Mouse (Mus musculus) urinary bladder, adult 18-20 months (tissue): Measurements from ENCODE around the gene Patj.

Experiments used
- DNase-seq, 2 experiments: peaks; one replicate each; pipeline ENCODE4 v3.0.0; 2022; ENCODE audit warnings: low spot score in 2 of 2, mixed read lengths in 2 of 2

Gene Patj

DNA sequence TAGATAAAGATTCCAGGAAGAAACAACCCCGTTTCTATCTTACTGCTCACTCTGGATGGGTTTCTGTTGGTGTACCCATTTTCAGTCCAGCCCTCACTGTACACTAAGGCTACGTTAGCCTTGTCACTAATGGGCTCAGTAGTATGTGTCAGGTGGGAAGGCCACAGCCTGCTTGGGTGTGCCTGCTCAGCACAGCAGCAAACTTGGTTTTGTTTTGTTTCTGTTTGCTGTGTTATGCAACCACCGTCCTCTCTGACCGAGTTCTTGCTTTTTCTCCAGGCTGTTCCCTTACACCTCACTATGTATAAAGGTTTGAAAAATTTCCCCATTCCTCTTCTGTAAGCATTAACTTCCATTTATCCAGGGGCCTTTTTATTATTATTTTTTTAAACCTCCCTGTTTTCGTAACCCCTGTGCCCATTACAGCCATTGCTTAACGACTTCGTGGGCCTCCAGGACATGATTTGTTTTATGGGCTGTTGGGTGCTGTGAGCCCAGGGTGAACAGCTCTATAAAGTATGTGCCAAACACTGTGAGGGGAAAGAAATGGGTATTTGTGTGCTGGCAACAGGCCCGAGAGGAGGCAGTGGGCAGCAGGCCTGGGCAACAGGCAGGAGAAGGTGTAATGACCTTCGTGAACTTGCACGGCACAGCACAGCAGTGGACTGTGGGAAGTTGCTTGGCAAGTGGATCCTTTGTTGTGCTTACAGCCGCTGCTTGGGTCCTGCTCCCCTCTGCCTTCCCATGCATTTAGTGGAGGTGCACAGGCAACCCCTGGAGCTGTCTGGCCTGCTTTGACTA, 113.1 kb downstream of the Patj start:
- peak; percentile 51 to 64 for DNase-seq

GRCm38 (mm10) chr4:98509939-98510338, 114.4 kb downstream of the Patj start:
- peak; percentile 57 to 59 for DNase-seq

- DNase-seq, result no peak
These were observed 115.7 kb downstream of the Patj start for GRCm38 (mm10) chr4:98511296-98511695.

GRCm38 (mm10) chr4:98511964-98512743, 116.6 kb downstream of the Patj start:
- no peak for DNase-seq

DNA sequence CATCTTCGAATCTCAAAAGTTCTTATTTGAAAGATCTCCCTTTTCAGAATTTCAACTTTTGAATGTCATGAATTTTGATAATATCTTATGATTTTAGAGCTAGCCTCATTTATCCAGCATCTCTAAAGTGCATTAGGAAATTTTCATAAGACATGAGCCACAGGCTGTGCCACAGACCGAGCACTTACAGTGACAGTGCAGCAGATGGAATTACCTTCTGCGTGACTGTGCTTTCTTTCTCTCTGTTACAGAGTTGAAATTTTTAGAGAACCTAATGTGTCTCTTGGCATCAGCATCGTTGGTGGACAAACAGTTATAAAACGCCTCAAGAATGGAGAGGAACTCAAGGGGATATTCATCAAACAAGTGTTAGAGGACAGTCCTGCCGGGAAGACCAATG, 124.9 kb downstream of the Patj start:
- DNase-seq, result no peak

- DNase-seq, result no peak
These were observed 128.9 kb downstream of the Patj start for GRCm38 (mm10) chr4:98524525-98524924.

DNA sequence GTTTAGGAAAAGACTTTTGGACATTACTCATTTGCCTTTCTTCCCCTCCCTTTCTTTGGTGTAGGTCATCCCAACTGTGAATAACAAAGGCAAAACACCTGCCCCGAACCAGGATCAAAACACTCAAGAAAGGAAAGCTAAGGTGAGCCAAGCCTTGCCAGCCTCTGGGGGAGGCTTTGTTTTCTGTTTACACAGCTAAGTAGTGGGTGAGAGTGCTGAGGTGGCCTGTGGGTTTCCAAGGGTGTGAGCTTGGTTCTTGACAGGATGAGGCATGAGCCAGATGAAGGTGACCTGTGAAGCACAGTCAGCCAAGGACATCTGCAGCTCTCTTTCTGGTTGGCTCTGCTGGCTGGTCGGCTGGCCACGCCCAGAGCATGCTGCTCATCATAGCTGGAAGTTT, 139.9 kb downstream of the Patj start:
- no peak for DNase-seq

- DNase-seq, result no peak
These were observed 146.0 kb downstream of the Patj start for GRCm38 (mm10) chr4:98541591-98541990.

GRCm38 (mm10) chr4:98543001-98543400, 147.4 kb downstream of the Patj start:
- no peak for DNase-seq

GRCm38 (mm10) chr4:98545376-98545775, 149.8 kb downstream of the Patj start:
- no peak for DNase-seq

DNA sequence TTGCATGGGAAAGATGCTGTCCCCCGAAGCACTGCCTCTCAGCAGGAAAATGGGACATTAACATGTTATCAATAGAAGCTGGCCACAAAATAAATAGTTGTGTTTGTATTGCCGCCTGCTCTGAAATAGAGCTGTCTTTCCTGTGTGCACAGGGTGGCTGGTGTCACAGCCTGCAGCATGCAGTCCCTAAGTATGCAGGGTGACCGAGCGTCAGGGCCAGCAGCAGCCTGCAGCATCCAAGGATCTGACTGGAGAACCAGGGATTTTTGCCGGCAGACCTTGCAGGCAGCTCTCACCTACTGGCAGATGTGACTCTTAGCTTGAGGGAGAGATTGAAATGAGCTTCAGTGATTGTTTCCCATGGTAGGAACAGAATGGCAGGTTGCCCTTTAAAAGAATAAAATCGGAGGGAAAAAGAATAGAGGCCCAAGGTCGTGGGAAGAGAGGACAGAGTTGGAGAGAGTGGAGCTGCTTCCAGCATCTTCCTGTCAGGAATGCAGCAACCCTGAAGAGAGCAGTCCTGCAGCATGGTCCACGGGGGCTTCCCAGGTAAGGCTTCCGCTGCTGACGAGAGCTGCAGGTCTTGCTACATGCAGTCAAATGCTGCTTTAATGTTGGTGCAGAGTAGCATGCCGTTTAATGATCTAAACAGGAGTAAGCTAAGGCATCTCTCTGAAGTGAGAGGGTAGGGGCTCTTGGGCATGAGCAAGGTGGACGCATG, 151.0 kb downstream of the Patj start:
- no peak for DNase-seq

DNA sequence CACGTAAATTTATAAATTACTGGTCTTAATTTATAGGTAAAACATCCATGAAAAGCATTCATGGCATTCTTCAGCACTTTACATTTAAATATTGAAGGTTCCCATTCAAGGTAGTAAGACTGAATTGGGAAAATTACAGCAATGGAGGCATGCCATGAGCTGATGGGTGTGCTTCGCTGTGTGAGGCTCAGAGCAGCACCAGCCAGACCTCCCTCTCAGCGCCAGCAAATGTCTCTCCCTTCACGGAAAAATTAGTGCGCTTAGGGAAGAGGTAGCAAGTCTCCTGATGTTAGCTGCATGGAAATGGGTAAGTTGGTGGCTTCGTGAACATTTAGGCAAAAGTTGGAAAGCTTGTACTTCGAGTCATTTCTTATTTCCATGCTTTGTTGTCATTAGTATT, 153.9 kb downstream of the Patj start:
- DNase-seq, result no peak

DNA sequence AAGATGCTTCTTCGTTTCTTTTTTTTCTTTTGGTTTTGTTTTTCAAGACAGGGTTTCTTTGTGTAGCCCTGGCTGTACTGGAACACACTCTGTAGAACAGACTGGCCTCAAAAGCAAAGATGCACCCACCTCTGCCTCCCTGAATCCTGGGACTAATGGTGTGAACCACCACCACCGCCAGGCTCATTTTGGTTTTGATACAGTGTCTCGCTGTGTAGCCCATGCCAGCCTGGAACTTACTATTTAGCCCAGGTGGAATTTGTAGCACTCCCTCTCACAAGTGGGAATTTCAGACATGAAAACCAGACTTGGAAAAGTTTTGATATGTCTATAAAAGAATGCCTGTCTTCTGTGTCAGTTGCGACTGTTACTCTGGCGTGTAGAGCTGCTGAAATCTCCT, 154.5 kb downstream of the Patj start:
- no peak for DNase-seq

GRCm38 (mm10) chr4:98555666-98556065, 160.1 kb downstream of the Patj start:
- DNase-seq, result no peak

DNA sequence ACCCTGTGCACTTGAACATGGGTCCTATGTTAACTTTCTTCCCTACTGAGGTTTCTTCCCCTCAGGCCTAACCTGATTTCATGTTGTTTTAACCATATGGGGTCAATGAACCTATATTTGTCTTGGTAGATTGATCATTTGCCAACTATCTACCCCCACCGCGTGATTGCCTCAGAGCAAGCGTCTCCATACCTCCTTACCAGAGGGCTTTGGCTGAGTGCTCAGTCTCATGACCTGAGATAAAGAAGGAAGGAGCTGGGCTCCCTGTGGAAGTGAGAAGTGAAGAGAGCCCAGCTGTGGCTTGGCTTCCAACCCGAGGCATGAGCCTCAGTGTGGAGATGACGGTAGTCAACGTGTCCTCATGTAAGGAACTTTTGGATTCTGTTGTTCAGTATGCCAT, 160.9 kb downstream of the Patj start:
- DNase-seq, result no peak

- DNase-seq, result no peak
These were observed 161.6 kb downstream of the Patj start for GRCm38 (mm10) chr4:98557192-98557591.

DNA sequence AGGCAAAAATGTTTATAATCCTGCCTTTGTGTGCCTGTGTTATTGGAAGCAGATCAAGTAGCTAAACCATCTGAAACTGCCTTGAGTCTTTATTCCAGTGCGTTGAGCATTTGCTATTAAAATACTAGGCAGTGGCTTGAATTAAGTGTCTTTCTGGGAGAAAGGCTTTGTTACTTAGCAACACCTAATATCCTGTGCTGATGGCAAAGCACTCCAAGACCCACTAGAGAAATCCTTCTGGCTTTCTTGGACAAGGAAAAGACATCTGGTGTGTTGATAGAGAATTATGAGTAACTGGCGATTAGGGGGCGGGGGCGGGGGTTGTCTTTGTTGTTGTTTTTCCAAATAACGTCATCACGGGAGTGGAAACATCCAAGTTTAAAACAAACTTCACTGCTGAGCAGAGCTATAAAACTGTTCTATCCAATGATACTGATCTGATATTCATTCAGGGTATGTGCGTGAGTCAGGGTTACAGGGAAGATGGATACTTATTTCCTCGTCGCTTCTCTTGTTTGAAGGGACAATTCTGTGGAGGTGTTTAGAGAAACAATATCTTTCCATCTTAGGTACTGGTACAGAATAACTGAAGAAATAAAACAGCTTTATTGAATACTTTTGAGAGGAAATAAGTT, 164.7 kb downstream of the Patj start:
- no peak for DNase-seq

GRCm38 (mm10) chr4:98563082-98563481, 167.5 kb downstream of the Patj start:
- DNase-seq, result no peak

DNA sequence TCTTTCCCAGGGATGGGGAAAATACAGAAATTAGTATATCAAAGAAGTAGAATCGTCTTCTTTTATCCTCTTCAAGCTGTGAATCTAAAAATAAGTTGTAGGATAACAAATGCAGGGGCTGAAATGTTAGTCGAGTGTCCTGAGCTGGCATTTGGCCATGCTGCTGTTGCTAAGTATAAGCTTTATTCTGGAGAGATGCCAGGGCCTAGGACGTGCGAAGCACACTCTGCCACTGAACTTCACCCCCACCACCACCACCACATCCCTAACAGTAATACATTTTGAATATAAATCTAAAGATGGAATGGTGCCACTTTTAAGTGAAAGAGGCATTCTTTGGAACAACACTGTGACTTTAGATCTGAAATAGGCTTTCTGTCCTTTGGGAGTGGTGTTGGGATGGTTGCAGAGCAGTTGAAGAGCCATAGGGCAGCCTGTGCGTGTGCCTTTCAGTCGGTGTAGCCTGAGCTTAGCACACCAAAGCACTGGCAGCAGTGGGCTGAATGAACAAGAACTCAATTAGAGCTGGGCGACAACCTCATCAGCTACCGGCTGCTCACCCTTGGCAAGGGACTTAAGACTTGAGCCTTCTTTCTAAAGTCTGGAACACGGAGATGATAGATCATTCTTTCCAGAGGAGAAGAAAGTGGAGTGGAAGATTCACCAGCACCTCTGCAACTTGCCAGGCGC, 168.1 kb downstream of the Patj start:
- no peak for DNase-seq

DNA sequence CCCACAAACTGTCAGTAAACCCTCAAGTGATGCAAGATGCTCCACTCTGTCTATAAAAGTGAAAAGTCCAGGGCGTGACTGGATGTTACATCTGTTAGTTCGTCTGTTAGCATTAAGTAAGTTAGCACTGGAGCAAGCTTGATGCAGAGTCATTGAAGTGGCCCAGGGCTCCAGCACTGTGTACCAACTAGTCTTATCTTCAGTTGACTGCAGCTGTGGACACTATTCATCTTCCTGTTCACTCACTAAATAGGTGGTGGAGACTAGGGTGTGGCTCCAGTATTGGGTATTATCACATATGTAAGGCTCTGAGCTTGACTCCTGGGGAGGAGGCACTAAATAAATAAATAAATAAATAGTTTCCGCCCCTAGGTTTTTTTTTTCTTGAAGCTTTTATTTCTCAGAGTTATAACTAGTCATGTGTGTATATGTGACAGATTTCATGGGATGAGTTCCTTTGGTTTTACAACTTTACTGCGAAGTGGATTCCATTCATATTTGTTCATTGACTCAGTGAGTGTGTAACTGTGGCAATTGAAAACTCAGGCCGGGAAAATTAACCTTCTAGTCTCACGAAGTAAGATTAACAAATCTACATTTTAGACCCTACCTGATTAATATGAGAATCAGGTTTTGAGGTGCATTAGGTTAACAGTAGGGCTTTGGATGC, 168.7 kb downstream of the Patj start:
- no peak for DNase-seq

- DNase-seq, result no peak
These were observed 171.2 kb downstream of the Patj start for GRCm38 (mm10) chr4:98566741-98567140.
